Mouse (Mus musculus): Measurements from ENCODE around the gene Hat1.

The Hat1 gene

GRCm38 (mm10) chr2:71376433-71376906 lies 12.3 kb upstream of the Hat1 start:
- no peak for DNase-seq (ENCODE audit: low spot score in 2 of 2)

GRCm38 (mm10) chr2:71377426-71377825 lies 11.3 kb upstream of the Hat1 start:
- no peak for DNase-seq (ENCODE audit: low spot score in 2 of 2)

GRCm38 (mm10) chr2:71381962-71382361 lies 6.8 kb upstream of the Hat1 start:
- DNase-seq (ENCODE audit: low spot score in 2 of 2), result no peak

GRCm38 (mm10) chr2:71383890-71384289 lies 4.9 kb upstream of the Hat1 start:
- no peak for DNase-seq (ENCODE audit: low spot score in 2 of 2)

- DNase-seq (ENCODE audit: low spot score in 2 of 2), result no peak
Measured at GRCm38 (mm10) chr2:71387766-71388165, 992 bp upstream of the Hat1 start.

- DNase-seq (ENCODE audit: low spot score in 2 of 2), result no peak
Measured at GRCm38 (mm10) chr2:71389864-71390263, 1.1 kb downstream of the Hat1 start.

GRCm38 (mm10) chr2:71405613-71406012 lies 16.9 kb downstream of the Hat1 start:
- no peak for DNase-seq (ENCODE audit: low spot score in 2 of 2)

- DNase-seq (ENCODE audit: low spot score in 2 of 2), result no peak
Measured at GRCm38 (mm10) chr2:71418760-71419280, 30.1 kb downstream of the Hat1 start.

- no peak for DNase-seq (ENCODE audit: low spot score in 2 of 2)
Measured at GRCm38 (mm10) chr2:71419408-71419807, 30.6 kb downstream of the Hat1 start.

- no peak for DNase-seq (ENCODE audit: low spot score in 2 of 2)
Measured at GRCm38 (mm10) chr2:71420895-71421425, 32.2 kb downstream of the Hat1 start.

GRCm38 (mm10) chr2:71424545-71424944 lies 35.8 kb downstream of the Hat1 start:
- no peak for DNase-seq (ENCODE audit: low spot score in 2 of 2)

- DNase-seq (ENCODE audit: low spot score in 2 of 2), result no peak
Measured at GRCm38 (mm10) chr2:71435440-71435839, 46.7 kb downstream of the Hat1 start.

- DNase-seq (ENCODE audit: low spot score in 2 of 2), result no peak
Measured at GRCm38 (mm10) chr2:71443376-71443775, 54.6 kb downstream of the Hat1 start.

GRCm38 (mm10) chr2:71445536-71446196 lies 56.9 kb downstream of the Hat1 start:
- DNase-seq (ENCODE audit: low spot score in 2 of 2), result no peak

- no peak for DNase-seq (ENCODE audit: low spot score in 2 of 2)
Measured at GRCm38 (mm10) chr2:71449604-71450003, 60.8 kb downstream of the Hat1 start.

GRCm38 (mm10) chr2:71451761-71452160 lies 63.0 kb downstream of the Hat1 start:
- DNase-seq (ENCODE audit: low spot score in 2 of 2), result no peak

GRCm38 (mm10) chr2:71453161-71453916 lies 64.6 kb downstream of the Hat1 start, which contains the start of gene Metap1d:
Gene Metap1d (plus strand): TSS chr2:71453276.
- peak; percentile 91 to 93 for DNase-seq (ENCODE audit: low spot score in 2 of 2)

- no peak for DNase-seq (ENCODE audit: low spot score in 2 of 2)
Measured at GRCm38 (mm10) chr2:71453917-71454260, 65.1 kb downstream of the Hat1 start.

- DNase-seq (ENCODE audit: low spot score in 2 of 2), result no peak
Measured at GRCm38 (mm10) chr2:71458624-71459023, 69.9 kb downstream of the Hat1 start.

- no peak for DNase-seq (ENCODE audit: low spot score in 2 of 2)
Measured at GRCm38 (mm10) chr2:71459659-71460058, 70.9 kb downstream of the Hat1 start.

- no peak for DNase-seq (ENCODE audit: low spot score in 2 of 2)
Measured at GRCm38 (mm10) chr2:71461139-71461538, 72.4 kb downstream of the Hat1 start.

- no peak for DNase-seq (ENCODE audit: low spot score in 2 of 2)
Measured at GRCm38 (mm10) chr2:71461589-71461988, 72.8 kb downstream of the Hat1 start.

GRCm38 (mm10) chr2:71462066-71462465 lies 73.3 kb downstream of the Hat1 start:
- DNase-seq (ENCODE audit: low spot score in 2 of 2), result no peak
